Mouse (Mus musculus) heart, embryonic 13.5 days (tissue): ENCODE data around the gene Fv1. TPM values are rescaled to one million over a fixed set of nuclear protein-coding genes. Genes with fewer than 3 reads are reported as not detected.
"Not testable (repeated sequence)": the region's sequence is repeated elsewhere in the genome, so short reads cannot be mapped to it uniquely, and the experiment has no call there.

Experiments
- ATAC-seq: fragments of 200-750 bp; cut with Nextera tagmentation; 2 replicates; pipeline ENCODE4 v1.8.0; 2017; ENCODE audit warnings: moderate TSS enrichment; ENCODE audit not compliant: insufficient number of reproducible peaks, low FRiP score, low TSS enrichment; ENCODE audit errors: extremely low read depth
- H3K27ac ChIP-seq: fragments of 300-500 bp; sonication (generic); replicated peaks from 2 replicates; pipeline ENCODE4 v1.5.1; 2015; ENCODE audit warnings: moderate library complexity, mild to moderate bottlenecking, inconsistent platforms
- H3K27me3 ChIP-seq: fragments of 300-500 bp; sonication (generic); replicated peaks from 2 replicates; pipeline ENCODE4 v1.6.1; 2015; ENCODE audit warnings: mild to moderate bottlenecking, inconsistent platforms
- H3K36me3 ChIP-seq: fragments of 300-500 bp; sonication (generic); 2 replicates; pipeline ENCODE4 v1.6.1; 2015; ENCODE audit warnings: mild to moderate bottlenecking, inconsistent platforms
- H3K4me1 ChIP-seq: fragments of 300-500 bp; sonication (generic); 2 replicates; pipeline ENCODE4 v1.6.1; 2015; ENCODE audit warnings: inconsistent platforms
- H3K4me2 ChIP-seq: fragments of 300-500 bp; sonication (generic); 2 replicates; pipeline ENCODE4 v1.6.1; 2015; ENCODE audit warnings: inconsistent platforms, mild to moderate bottlenecking, moderate library complexity
- H3K4me3 ChIP-seq: fragments of 300-500 bp; sonication (generic); 2 replicates; pipeline ENCODE4 v1.5.1; 2015; ENCODE audit warnings: moderate library complexity, mild to moderate bottlenecking, inconsistent platforms
- H3K9ac ChIP-seq: fragments of 300-500 bp; sonication (generic); 2 replicates; pipeline ENCODE4 v1.6.1; 2015; ENCODE audit warnings: inconsistent platforms, mild to moderate bottlenecking, moderate library complexity
- H3K9me3 ChIP-seq: fragments of 300-500 bp; sonication (generic); 2 replicates; pipeline ENCODE4 v1.6.1; 2016; ENCODE audit warnings: inconsistent platforms
- WGBS: fragments of 180-500 bp; shearing (Covaris S2); methylation state at CpG from one replicate; pipeline ENCODE4 v1.1.7; 2015; ENCODE audit warnings: mixed read lengths; 5-methylcytosine and 5-hydroxymethylcytosine counted together
- polyA plus RNA-seq: library from polyadenylated mRNA; unstranded; fragments of >200 nt; fragmentation: Nextera tagmentation; extraction: Ambion mirVana; gene quantifications from 2 replicates; pipeline ENCODE4 v1.2.1, GENCODE M21; 2015

Fv1 gene
- polyA plus RNA-seq: 7.5 and 8.0 TPM in 2 replicates

DNA sequence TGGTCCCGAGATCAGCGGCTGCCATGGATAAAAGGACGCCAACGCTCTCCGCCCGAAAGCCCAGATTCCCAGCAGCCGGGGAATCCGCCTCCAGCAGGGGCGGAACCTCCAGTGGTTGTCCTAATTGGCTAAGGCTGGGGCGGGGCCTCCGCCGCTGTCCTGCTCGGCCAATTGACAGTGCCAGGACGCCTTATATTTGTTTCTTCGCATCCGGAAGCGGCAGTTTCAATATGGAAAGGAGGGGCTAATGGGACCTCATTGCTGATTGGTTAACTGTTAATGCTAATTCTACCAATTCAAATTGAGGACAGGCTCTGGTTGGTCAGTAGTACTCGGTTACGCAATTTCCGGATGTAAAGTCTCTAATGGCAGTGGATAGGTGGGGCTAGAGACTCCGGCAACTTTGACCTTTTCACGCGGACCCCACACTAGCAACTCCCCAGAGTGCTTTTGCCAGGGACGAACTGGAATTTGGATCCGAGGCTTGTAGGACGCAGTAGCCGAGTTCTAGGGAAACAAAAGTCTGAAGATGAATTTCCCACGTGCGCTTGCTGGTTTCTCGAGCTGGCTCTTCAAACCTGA is at the start of gene Fv1, which contains the start of gene Miip:
Gene Fv1, plus strand, starts transcription at position 530 of the 582 bp plus-strand sequence.
Gene Miip, minus strand, starts transcription at position 367 of the 582 bp plus-strand sequence.
- peaks cover 55% of the 10 kb centered on the region for H3K36me3 ChIP-seq
- peak; percentile 95 for ATAC-seq

DNA sequence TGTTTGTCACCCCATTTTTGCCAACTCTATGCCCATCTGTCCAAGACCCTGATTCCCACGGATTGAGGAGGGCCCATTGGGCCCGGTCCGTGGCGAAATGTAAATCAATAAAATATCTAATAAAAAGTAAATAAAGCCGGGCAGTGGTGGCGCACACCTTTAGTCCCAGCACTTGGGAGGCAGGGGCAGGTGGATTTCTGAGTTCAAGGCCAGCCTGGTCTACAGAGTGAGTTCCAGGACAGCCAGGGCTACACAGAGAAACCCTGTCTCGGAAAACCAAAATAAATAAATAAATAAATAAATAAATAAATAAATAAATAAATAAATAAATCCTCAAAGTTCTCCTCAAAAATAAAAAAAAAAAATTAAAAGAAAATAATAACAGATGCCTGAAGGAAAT is 49.1 kb upstream of the Fv1 start:
- not testable (repeated sequence) for ATAC-seq, H3K4me3 ChIP-seq, H3K27me3 ChIP-seq, H3K9ac ChIP-seq, H3K4me2 ChIP-seq, H3K4me1 ChIP-seq, H3K27ac ChIP-seq
- WGBS: 74% methylated on average over 7 of the region's 7 CpGs
- peaks cover 54% of the 10 kb centered on the region for H3K9me3 ChIP-seq
- peaks cover 28% of the 10 kb centered on the region for H3K36me3 ChIP-seq

More for the DNA sequence above, at the start of gene Fv1, which contains the start of gene Miip:
- WGBS: under 1% methylated on average over 30 of the region's 30 CpGs
- H3K27ac ChIP-seq: peak within 1 kb of the TSS; percentile 80
- H3K4me2 ChIP-seq: peak within 1 kb of the TSS; percentile 75
- H3K4me1 ChIP-seq: peaks cover 36% of the 10 kb centered on the region
- H3K9me3 ChIP-seq: no peaks in the 10 kb centered on the region
- H3K4me3 ChIP-seq: peak within 1 kb of the TSS; percentile 75
- H3K9ac ChIP-seq: peak within 1 kb of the TSS; percentile 89
- no peaks in the 10 kb centered on the region for H3K27me3 ChIP-seq

DNA sequence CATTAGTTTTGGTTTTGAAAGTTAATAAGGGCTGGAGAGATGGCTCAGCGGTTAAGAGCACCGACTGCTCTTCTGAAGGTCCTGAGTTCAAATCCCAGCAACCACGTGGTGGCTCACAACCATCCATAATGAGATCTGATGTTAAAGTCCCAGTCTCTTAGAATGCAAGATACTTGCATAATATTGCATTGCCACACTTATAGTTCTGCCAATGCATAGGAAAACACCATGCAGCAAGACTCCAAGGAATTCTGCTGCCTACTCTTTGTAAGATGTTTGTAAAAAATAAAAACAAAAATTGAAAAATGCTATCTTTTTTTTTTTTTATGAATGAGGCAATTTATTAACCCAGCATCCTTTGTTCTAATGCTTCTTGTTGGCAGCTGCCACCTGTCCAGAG is 47.4 kb upstream of the Fv1 start:
- not testable (repeated sequence) for H3K4me2 ChIP-seq, H3K27ac ChIP-seq, H3K9ac ChIP-seq, H3K27me3 ChIP-seq, ATAC-seq, H3K4me3 ChIP-seq, H3K4me1 ChIP-seq
- H3K9me3 ChIP-seq: peaks cover 72% of the 10 kb centered on the region
- 75% methylated on average over 3 of the region's 3 CpGs for WGBS
- H3K36me3 ChIP-seq: peaks cover 46% of the 10 kb centered on the region

DNA sequence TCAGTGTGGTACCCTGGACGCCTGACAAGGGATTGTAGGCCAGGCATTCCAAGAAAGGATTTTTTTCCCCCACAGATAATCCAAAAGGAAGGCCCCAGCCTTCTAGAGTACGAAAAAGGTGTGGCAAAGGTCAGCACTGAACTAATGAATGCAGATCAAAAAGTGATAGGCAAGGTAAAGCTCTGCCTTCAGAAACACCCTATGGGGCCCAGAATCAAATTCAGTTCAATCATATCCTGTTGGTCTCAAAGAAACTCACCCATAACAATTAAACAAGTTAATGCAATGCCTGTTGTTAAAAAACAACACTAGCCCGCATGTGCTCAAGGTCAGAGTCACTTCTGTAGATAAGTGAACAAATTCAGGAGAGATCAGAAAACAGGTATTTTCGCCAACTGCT is 44.4 kb upstream of the Fv1 start:
- Histone ChIP-seq H3K9ac (no peak overlapping the region), H3K9me3 (peaks cover 97% of the 10 kb centered on the region), H3K27me3 (no peaks in the 10 kb centered on the region), H3K4me2 (no peak overlapping the region), H3K4me3 (no peak overlapping the region), H3K4me1 (no peaks in the 10 kb centered on the region), H3K36me3 (peaks cover 76% of the 10 kb centered on the region), H3K27ac (no peak overlapping the region)
- no peak for ATAC-seq
- WGBS: 91% methylated on average over 4 of the region's 4 CpGs

DNA sequence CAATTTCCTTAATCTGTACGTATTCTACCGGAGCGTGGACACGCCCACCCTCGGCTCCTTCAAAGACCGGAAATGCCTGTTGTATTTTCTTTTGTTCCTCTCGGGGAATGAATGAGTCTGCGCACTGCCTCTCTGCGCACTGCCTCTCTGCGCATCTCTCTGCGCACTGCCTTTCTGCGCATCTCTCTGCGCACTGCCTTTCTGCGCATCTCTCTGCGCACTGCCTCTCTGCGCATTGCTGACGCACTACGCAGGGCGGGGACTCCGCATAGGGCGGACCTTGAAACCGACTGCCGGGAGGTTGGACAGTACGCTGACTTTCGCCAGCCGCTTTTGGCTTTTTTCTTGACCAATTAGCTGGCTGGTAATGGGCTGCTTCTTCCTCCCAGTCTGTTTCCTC is 29.5 kb upstream of the Fv1 start:
- WGBS: 97% methylated on average over 19 of the region's 26 CpGs
- not testable (repeated sequence) for H3K4me3 ChIP-seq

DNA sequence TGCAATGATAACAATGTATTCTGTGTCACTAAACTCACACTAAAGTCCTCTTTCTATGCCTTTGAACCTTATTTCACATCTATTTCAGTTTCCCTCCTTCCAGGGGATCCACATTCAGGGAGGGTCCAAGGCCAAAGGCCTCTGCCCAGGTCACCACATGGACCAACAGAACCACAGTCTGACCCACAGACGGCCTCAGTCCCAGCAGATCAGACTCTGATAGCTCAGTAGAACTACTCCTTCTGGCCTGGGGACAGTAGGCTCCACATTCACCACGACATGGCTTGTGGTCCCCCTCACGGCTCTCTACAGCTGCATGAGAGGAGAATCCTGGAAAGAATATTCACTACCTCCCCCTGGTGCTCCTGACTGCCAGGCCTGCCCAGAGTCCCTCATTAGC is 25.9 kb upstream of the Fv1 start:
- Histone ChIP-seq H3K9ac (no peak overlapping the region), H3K27ac (no peak overlapping the region), H3K27me3 (no peaks in the 10 kb centered on the region), H3K36me3 (peaks cover 61% of the 10 kb centered on the region), H3K4me2 (no peak overlapping the region), H3K4me3 (no peak overlapping the region), H3K4me1 (peaks cover 6% of the 10 kb centered on the region), H3K9me3 (peaks cover 20% of the 10 kb centered on the region)
- ATAC-seq: no peak
- WGBS: 89% methylated on average over 3 of the region's 3 CpGs

More for the DNA sequence above, 29.5 kb upstream of the Fv1 start:
- peaks cover 24% of the 10 kb centered on the region for H3K9me3 ChIP-seq
- H3K27me3 ChIP-seq, H3K27ac ChIP-seq, H3K9ac ChIP-seq, H3K4me2 ChIP-seq, H3K4me1 ChIP-seq, ATAC-seq: not testable (repeated sequence)
- H3K36me3 ChIP-seq: peaks cover 42% of the 10 kb centered on the region

DNA sequence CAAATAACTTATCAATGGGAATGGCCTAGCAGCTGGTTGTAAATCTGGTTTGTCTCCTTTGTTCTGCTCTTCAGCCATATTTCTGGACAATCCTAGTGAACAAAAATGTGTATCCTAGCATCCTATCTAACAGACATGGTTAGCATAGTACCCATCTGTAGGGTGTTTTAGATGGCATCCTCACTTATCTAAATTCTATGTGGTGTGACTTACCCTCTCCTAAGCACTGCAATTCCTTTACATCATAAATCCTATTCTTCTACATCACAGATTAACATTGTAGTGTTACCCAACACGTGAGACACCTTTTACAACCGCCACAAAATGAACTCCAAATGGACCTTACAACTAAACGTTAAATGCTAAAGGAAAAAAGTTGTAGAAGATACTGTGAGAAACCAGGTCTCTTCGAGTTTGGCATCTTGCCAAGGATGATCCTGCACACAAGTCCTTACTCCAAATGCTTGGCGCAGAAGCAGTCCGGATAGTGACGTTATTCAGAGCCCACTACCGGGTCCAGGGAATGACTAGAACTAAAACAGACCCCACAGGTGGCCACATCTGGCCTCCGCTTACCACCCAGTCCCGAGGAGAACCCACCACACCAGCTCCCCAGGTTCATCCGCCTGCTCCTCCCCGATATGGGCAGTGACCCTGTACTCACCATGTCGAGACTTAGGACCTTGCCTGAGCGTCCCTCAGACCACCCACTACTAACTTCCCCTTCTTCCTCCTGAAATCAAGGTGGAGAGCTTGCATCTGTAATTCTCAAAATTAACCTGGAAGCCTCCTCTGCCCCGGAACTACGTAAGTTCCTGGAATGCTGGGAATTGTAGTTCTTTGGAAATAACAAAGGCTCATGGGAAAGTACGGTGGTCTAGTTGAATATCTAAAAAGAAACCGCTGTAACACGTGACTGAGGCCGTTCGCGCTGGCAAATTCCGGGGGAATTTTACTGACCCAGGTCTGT is 20.9 kb upstream of the Fv1 start, which contains the start of gene Zfp933:
Gene Zfp933, minus strand, starts transcription at position 753 of the 970 bp plus-strand sequence.
- H3K4me2 ChIP-seq: peak within 1 kb of the TSS; percentile 78
- peaks cover 15% of the 10 kb centered on the region for H3K4me1 ChIP-seq
- H3K4me3 ChIP-seq: peak within 1 kb of the TSS; percentile 70
- H3K27me3 ChIP-seq: no peaks in the 10 kb centered on the region
- H3K9ac ChIP-seq: peak within 1 kb of the TSS; percentile 84
- peak; percentile 73 for ATAC-seq
- H3K27ac ChIP-seq: peak within 1 kb of the TSS; percentile 51; the same call in 1 of the 2 replicates
- peaks cover 33% of the 10 kb centered on the region for H3K36me3 ChIP-seq
- 4% methylated on average over 23 of the region's 23 CpGs for WGBS
- H3K9me3 ChIP-seq: 0 out of 2 replicates have a peak, but pooled peaks cover 4% of the 10 kb centered on the region

DNA sequence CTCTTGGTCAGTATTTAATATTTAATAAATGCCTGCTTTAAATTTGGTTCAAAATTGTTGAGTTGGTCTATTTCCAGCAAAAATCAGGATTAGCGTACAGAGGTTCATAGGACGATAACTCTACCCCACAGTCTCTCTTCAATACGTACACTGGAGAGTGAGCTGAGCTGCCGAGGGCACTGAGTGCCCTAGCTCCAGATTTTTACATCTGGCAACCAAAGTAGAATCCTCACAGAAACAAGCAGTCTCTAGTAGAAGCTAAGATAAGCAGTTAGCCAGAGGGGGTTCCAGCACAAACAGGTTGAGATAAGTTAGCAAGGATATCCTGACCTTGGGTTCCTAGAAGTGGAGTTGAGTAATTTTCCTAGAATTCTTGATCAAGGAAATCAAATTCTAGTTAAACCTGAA is 20.2 kb upstream of the Fv1 start:
- Histone ChIP-seq H3K27ac (peak overlapping the region; percentile 51; the same call in 1 of the 2 replicates), H3K4me1 (peaks cover 15% of the 10 kb centered on the region), H3K4me3 (peak overlapping the region; percentile 70), H3K9me3 (no peaks in the 10 kb centered on the region), H3K4me2 (peak overlapping the region; percentile 78), H3K9ac (peak overlapping the region; percentile 84), H3K36me3 (peaks cover 26% of the 10 kb centered on the region), H3K27me3 (no peaks in the 10 kb centered on the region)
- 7% methylated on average over 4 of the region's 4 CpGs for WGBS
- ATAC-seq: 0 out of 2 replicates have a peak, but pooled peaks have one; percentile 6

DNA sequence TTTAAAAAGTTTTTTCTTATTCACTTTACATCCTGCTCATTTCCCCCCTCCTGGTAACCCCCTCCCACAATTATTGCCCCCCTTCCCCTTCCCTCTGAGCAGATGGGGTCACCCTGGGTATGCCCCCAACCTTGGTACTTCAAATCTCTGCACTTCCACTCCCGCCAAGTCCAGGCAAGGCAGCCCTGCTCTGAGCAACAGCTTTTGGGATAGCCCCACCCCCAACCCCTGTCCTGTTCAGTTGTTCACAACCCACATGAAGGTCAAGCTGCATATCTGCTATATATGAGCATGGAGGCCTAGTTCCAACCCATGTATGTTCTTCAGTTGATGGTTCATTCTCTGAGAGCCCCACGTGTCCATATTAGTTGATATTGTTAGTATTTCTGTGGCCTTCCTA is 18.0 kb upstream of the Fv1 start:
- Histone ChIP-seq H3K9ac (no peak overlapping the region), H3K27ac (no peak overlapping the region), H3K4me2 (no peak overlapping the region), H3K4me3 (no peak overlapping the region), H3K36me3 (peaks cover 4% of the 10 kb centered on the region; the same call in 1 of the 2 replicates), H3K27me3 (no peaks in the 10 kb centered on the region), H3K9me3 (no peaks in the 10 kb centered on the region), H3K4me1 (peaks cover 15% of the 10 kb centered on the region)
- ATAC-seq: no peak
- whole genome bisulfite sequencing: 60% methylated on average over 2 of the region's 2 CpGs

DNA sequence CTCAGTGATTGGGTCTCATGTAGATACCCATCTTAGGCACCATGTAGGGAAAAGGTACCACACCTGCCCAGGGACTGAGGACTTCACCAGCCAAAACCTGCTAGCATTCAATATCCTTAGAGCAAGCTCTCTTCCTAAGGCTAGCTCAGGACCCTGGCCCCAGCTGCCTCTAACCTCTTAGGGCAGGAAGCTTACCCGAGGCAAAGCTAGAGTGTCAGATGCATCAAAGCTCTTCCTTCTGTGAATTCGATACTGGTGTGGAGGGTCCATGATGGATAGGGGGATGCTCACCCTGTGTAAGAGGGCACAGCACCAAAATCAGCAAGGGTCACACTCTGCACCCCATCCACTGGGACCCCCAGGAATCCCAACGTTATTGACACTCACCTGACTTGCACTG is 6.7 kb upstream of the Fv1 start:
- Histone ChIP-seq H3K4me1 (peaks cover 4% of the 10 kb centered on the region), H3K9me3 (no peaks in the 10 kb centered on the region), H3K27ac (no peak overlapping the region), H3K4me3 (no peak overlapping the region), H3K27me3 (no peaks in the 10 kb centered on the region), H3K4me2 (no peak overlapping the region), H3K9ac (no peak overlapping the region), H3K36me3 (peaks cover 62% of the 10 kb centered on the region)
- WGBS: 89% methylated on average over 3 of the region's 3 CpGs
- ATAC-seq: no peak

DNA sequence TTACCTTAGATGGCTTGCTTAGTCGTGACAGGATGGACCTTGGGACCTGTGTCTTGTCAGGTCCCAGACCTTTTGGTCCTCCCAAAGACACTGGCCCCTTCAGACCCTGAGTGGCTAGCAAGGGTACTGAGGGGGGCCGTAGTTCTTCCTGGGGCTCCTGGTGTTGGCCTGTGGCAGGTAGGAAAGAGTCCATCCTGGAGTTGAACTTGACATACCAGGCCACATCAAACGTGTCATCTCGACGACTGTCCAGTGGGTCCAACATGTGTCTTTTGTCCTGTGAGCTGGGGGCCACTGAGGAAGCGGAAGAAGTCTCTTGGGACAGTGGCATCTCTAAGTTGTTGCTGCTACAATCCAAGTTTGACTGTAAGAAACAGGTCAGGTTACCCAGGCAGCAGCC is 3.1 kb upstream of the Fv1 start:
- peaks cover 58% of the 10 kb centered on the region for H3K36me3 ChIP-seq
- H3K4me1 ChIP-seq: peaks cover 27% of the 10 kb centered on the region
- H3K4me3 ChIP-seq: no peak overlapping the region
- H3K27ac ChIP-seq: no peak overlapping the region
- no peak overlapping the region for H3K9ac ChIP-seq
- H3K9me3 ChIP-seq: no peaks in the 10 kb centered on the region
- ATAC-seq: no peak
- no peaks in the 10 kb centered on the region for H3K27me3 ChIP-seq
- no peak overlapping the region for H3K4me2 ChIP-seq
- WGBS: 92% methylated on average over 6 of the region's 6 CpGs
